Mouse (Mus musculus) limb, embryonic 13.5 days (tissue): Measurements from ENCODE around the gene Trp53bp2. TPM values are rescaled to one million over a fixed set of nuclear protein-coding genes. Genes with fewer than 3 reads are reported as not detected.
A peak's percentile ranks its signal among the peaks of the same experiment; 100 is the strongest.

ENCODE experiments used
- ATAC-seq: fragments of 200-750 bp; cut with Nextera tagmentation; 2 replicates; pipeline ENCODE4 v1.8.0; 2017; ENCODE audit warnings: low read depth, moderate number of reproducible peaks, moderate TSS enrichment; ENCODE audit not compliant: low FRiP score
- H3K27ac ChIP-seq: fragments of 300-500 bp; sonication (generic); 2 replicates; pipeline ENCODE4 v1.5.1; 2015; ENCODE audit warnings: inconsistent platforms, mild to moderate bottlenecking, moderate library complexity
- H3K27me3 ChIP-seq: fragments of 300-500 bp; sonication (generic); 2 replicates; pipeline ENCODE4 v1.6.1; 2015; ENCODE audit warnings: mild to moderate bottlenecking, inconsistent platforms
- H3K36me3 ChIP-seq: fragments of 300-500 bp; sonication (generic); 2 replicates; pipeline ENCODE4 v1.6.1; 2015; ENCODE audit warnings: inconsistent platforms, mild to moderate bottlenecking, moderate library complexity
- H3K4me1 ChIP-seq: fragments of 300-500 bp; sonication (generic); 2 replicates; pipeline ENCODE4 v1.6.1; 2015; ENCODE audit warnings: inconsistent platforms
- H3K4me2 ChIP-seq: fragments of 300-500 bp; sonication (generic); replicated peaks from 2 replicates; pipeline ENCODE4 v1.6.1; 2015; ENCODE audit warnings: inconsistent platforms, mild to moderate bottlenecking, moderate library complexity
- H3K4me3 ChIP-seq: fragments of 300-500 bp; sonication (generic); 2 replicates; pipeline ENCODE4 v1.5.1; 2015; ENCODE audit warnings: moderate library complexity, mild to moderate bottlenecking, inconsistent platforms
- H3K9ac ChIP-seq: fragments of 300-500 bp; sonication (generic); 2 replicates; pipeline ENCODE4 v1.6.1; 2015; ENCODE audit warnings: mild to moderate bottlenecking, inconsistent platforms
- H3K9me3 ChIP-seq: fragments of 300-500 bp; sonication (generic); 2 replicates; pipeline ENCODE4 v1.6.1; 2016; ENCODE audit warnings: inconsistent platforms
- WGBS: fragments of 180-500 bp; shearing (Covaris S2); methylation state at CpG from one replicate; pipeline ENCODE4 v1.1.7; 2015; 5-methylcytosine and 5-hydroxymethylcytosine counted together
- polyA plus RNA-seq: library from polyadenylated mRNA; unstranded; fragments of >200 nt; fragmentation: Nextera tagmentation; extraction: Ambion mirVana; gene quantifications from 2 replicates; pipeline ENCODE4 v1.2.1, GENCODE M21; 2015

Gene Trp53bp2
- polyA plus RNA-seq, 1 experiment from 2014 or later, result 25.1 TPM

- Histone ChIP-seq H3K9ac (peak overlapping the region; percentile 97), H3K36me3 (no peaks in the 10 kb centered on the region), H3K27ac (peak overlapping the region; percentile 94), H3K27me3 (no peaks in the 10 kb centered on the region), H3K9me3 (no peaks in the 10 kb centered on the region), H3K4me1 (peaks cover 37% of the 10 kb centered on the region), H3K4me2 (peak overlapping the region; percentile 72), H3K4me3 (peak overlapping the region; percentile 86)
- peak; percentile 57 for ATAC-seq
- WGBS, result 1% methylated on average over 32 of the region's 34 CpGs
Observed at GRCm38 (mm10) chr1:182409401-182410173, 615 bp downstream of the Trp53bp2 start.

- Histone ChIP-seq H3K36me3 (no peaks in the 10 kb centered on the region; the same call in 1 of the 2 replicates), H3K27ac (no peak overlapping the region), H3K9ac (no peak overlapping the region), H3K4me3 (no peak overlapping the region), H3K4me2 (peak overlapping the region; percentile 39), H3K9me3 (no peaks in the 10 kb centered on the region), H3K27me3 (no peaks in the 10 kb centered on the region), H3K4me1 (peaks cover 51% of the 10 kb centered on the region)
- 34% methylated on average over 7 of the region's 7 CpGs for WGBS
- ATAC-seq, result no peak
Observed at GRCm38 (mm10) chr1:182412586-182413270, 3.8 kb downstream of the Trp53bp2 start.

- H3K4me1 ChIP-seq, result peaks cover 24% of the 10 kb centered on the region
- H3K27ac ChIP-seq, result no peak overlapping the region
- no peaks in the 10 kb centered on the region for H3K27me3 ChIP-seq
- no peak for ATAC-seq
- H3K4me2 ChIP-seq, result no peak overlapping the region
- no peaks in the 10 kb centered on the region for H3K9me3 ChIP-seq
- peaks cover 4% of the 10 kb centered on the region; the same call in 1 of the 2 replicates for H3K36me3 ChIP-seq
- H3K4me3 ChIP-seq, result no peak overlapping the region
- WGBS, result 82% methylated on average over 3 of the region's 3 CpGs
- H3K9ac ChIP-seq, result no peak overlapping the region
Observed at GRCm38 (mm10) chr1:182419481-182419880, 10.5 kb downstream of the Trp53bp2 start.

GRCm38 (mm10) chr1:182424274-182424673, 15.3 kb downstream of the Trp53bp2 start:
- Histone ChIP-seq H3K27ac (no peak overlapping the region), H3K9me3 (no peaks in the 10 kb centered on the region), H3K4me1 (peaks cover 28% of the 10 kb centered on the region), H3K27me3 (no peaks in the 10 kb centered on the region), H3K9ac (no peak overlapping the region), H3K4me3 (no peak overlapping the region), H3K36me3 (peaks cover 10% of the 10 kb centered on the region), H3K4me2 (no peak overlapping the region)
- 65% methylated on average over 2 of the region's 2 CpGs for WGBS
- no peak for ATAC-seq

GRCm38 (mm10) chr1:182425176-182425575, 16.2 kb downstream of the Trp53bp2 start:
- H3K4me3 ChIP-seq, result no peak overlapping the region
- peaks cover 24% of the 10 kb centered on the region for H3K4me1 ChIP-seq
- H3K9ac ChIP-seq, result no peak overlapping the region
- no peak overlapping the region for H3K27ac ChIP-seq
- peaks cover 17% of the 10 kb centered on the region for H3K36me3 ChIP-seq
- ATAC-seq, result no peak
- no peak overlapping the region for H3K4me2 ChIP-seq
- H3K9me3 ChIP-seq, result no peaks in the 10 kb centered on the region
- 60% methylated on average over 3 of the region's 3 CpGs for WGBS
- H3K27me3 ChIP-seq, result no peaks in the 10 kb centered on the region

GRCm38 (mm10) chr1:182426444-182426843, 17.5 kb downstream of the Trp53bp2 start:
- Histone ChIP-seq H3K4me2 (no peak overlapping the region), H3K9ac (no peak overlapping the region), H3K27ac (no peak overlapping the region), H3K27me3 (no peaks in the 10 kb centered on the region), H3K4me3 (no peak overlapping the region), H3K4me1 (peaks cover 20% of the 10 kb centered on the region), H3K36me3 (peaks cover 29% of the 10 kb centered on the region), H3K9me3 (no peaks in the 10 kb centered on the region)
- WGBS, result 35% methylated on average over 2 of the region's 2 CpGs
- ATAC-seq, result no peak

- no peak for ATAC-seq
- H3K36me3 ChIP-seq, result peaks cover 39% of the 10 kb centered on the region
- WGBS, result 92% methylated on average over 1 of the region's 1 CpGs
- H3K9ac ChIP-seq, result no peak overlapping the region
- no peak overlapping the region for H3K27ac ChIP-seq
- no peaks in the 10 kb centered on the region for H3K9me3 ChIP-seq
- H3K4me3 ChIP-seq, result no peak overlapping the region
- H3K27me3 ChIP-seq, result no peaks in the 10 kb centered on the region
- peaks cover 18% of the 10 kb centered on the region for H3K4me1 ChIP-seq
- no peak overlapping the region for H3K4me2 ChIP-seq
Observed at GRCm38 (mm10) chr1:182427426-182427825, 18.5 kb downstream of the Trp53bp2 start.

- H3K36me3 ChIP-seq, result peaks cover 55% of the 10 kb centered on the region
- no peak overlapping the region for H3K4me3 ChIP-seq
- ATAC-seq, result no peak
Observed at GRCm38 (mm10) chr1:182429826-182430225, 20.9 kb downstream of the Trp53bp2 start.

GRCm38 (mm10) chr1:182430676-182431075, 21.7 kb downstream of the Trp53bp2 start:
- Histone ChIP-seq H3K36me3 (peaks cover 62% of the 10 kb centered on the region), H3K27ac (no peak overlapping the region), H3K9me3 (no peaks in the 10 kb centered on the region), H3K4me2 (no peak overlapping the region), H3K9ac (no peak overlapping the region), H3K27me3 (no peaks in the 10 kb centered on the region), H3K4me1 (peaks cover 11% of the 10 kb centered on the region), H3K4me3 (no peak overlapping the region)
- WGBS, result 95% methylated on average over 2 of the region's 2 CpGs
- ATAC-seq, result no peak

More at GRCm38 (mm10) chr1:182429826-182430225, 20.9 kb downstream of the Trp53bp2 start:
- peaks cover 16% of the 10 kb centered on the region for H3K4me1 ChIP-seq
- WGBS, result 89% methylated on average over 3 of the region's 3 CpGs
- H3K27me3 ChIP-seq, result no peaks in the 10 kb centered on the region
- no peaks in the 10 kb centered on the region for H3K9me3 ChIP-seq
- no peak overlapping the region for H3K9ac ChIP-seq
- no peak overlapping the region for H3K27ac ChIP-seq
- H3K4me2 ChIP-seq, result no peak overlapping the region

- 88% methylated on average over 3 of the region's 3 CpGs for WGBS
- ATAC-seq, result no peak
- no peaks in the 10 kb centered on the region for H3K4me1 ChIP-seq
- H3K4me2 ChIP-seq, result no peak overlapping the region
- peaks cover 70% of the 10 kb centered on the region for H3K36me3 ChIP-seq
- no peaks in the 10 kb centered on the region for H3K27me3 ChIP-seq
- H3K9me3 ChIP-seq, result no peaks in the 10 kb centered on the region
- no peak overlapping the region for H3K4me3 ChIP-seq
- no peak overlapping the region for H3K9ac ChIP-seq
- no peak overlapping the region for H3K27ac ChIP-seq
Observed at GRCm38 (mm10) chr1:182432059-182432458, 23.1 kb downstream of the Trp53bp2 start.

GRCm38 (mm10) chr1:182436746-182437145, 27.8 kb downstream of the Trp53bp2 start:
- no peaks in the 10 kb centered on the region for H3K9me3 ChIP-seq
- ATAC-seq, result no peak
- no peak overlapping the region for H3K4me2 ChIP-seq
- no peak overlapping the region for H3K4me3 ChIP-seq
- no peak overlapping the region for H3K27ac ChIP-seq
- peaks cover 74% of the 10 kb centered on the region for H3K36me3 ChIP-seq
- 0 out of 2 replicates have a peak, but pooled peaks cover 3% of the 10 kb centered on the region for H3K4me1 ChIP-seq
- no peak overlapping the region for H3K9ac ChIP-seq
- 75% methylated on average over 5 of the region's 5 CpGs for WGBS
- H3K27me3 ChIP-seq, result no peaks in the 10 kb centered on the region

- no peaks in the 10 kb centered on the region for H3K27me3 ChIP-seq
- H3K27ac ChIP-seq, result no peak overlapping the region
- H3K9ac ChIP-seq, result no peak overlapping the region
- no peak overlapping the region for H3K4me2 ChIP-seq
- peaks cover 80% of the 10 kb centered on the region for H3K36me3 ChIP-seq
- H3K4me3 ChIP-seq, result no peak overlapping the region
- 0 out of 2 replicates have a peak, but pooled peaks cover 3% of the 10 kb centered on the region for H3K4me1 ChIP-seq
- H3K9me3 ChIP-seq, result no peaks in the 10 kb centered on the region
- no peak for ATAC-seq
- 82% methylated on average over 5 of the region's 5 CpGs for WGBS
Observed at GRCm38 (mm10) chr1:182439546-182440222, 30.7 kb downstream of the Trp53bp2 start.
